Mouse (Mus musculus): ENCODE data around the gene Plekhj1.

Plekhj1 gene

GRCm38 (mm10) chr10:80805925-80806324 is 7.5 kb upstream of the Plekhj1 start:
- peak; percentile 85 for DNase-seq (ENCODE audit: extremely low spot score, low spot score)

- DNase-seq (ENCODE audit: extremely low spot score, low spot score): no peak
Observed at GRCm38 (mm10) chr10:80805322-80805721, 6.9 kb upstream of the Plekhj1 start.

- DNase-seq (ENCODE audit: extremely low spot score, low spot score): no peak
Observed at GRCm38 (mm10) chr10:80804916-80805315, 6.5 kb upstream of the Plekhj1 start, which contains the start of gene Amh. Amh (plus strand) TSS chr10:80805243.

GRCm38 (mm10) chr10:80804340-80804739 is 5.9 kb upstream of the Plekhj1 start:
- no peak for DNase-seq (ENCODE audit: extremely low spot score, low spot score)

- no peak for DNase-seq (ENCODE audit: extremely low spot score, low spot score)
Observed at GRCm38 (mm10) chr10:80802996-80803395, 4.6 kb upstream of the Plekhj1 start.

GRCm38 (mm10) chr10:80802204-80802912 is 3.9 kb upstream of the Plekhj1 start:
- DNase-seq (ENCODE audit: extremely low spot score, low spot score): no peak

GRCm38 (mm10) chr10:80799070-80799566 is 692 bp upstream of the Plekhj1 start:
- peak; percentile 43 for DNase-seq (ENCODE audit: extremely low spot score, low spot score)

- DNase-seq (ENCODE audit: extremely low spot score, low spot score): no peak
Observed at GRCm38 (mm10) chr10:80797186-80798149, 958 bp downstream of the Plekhj1 start.

- DNase-seq (ENCODE audit: extremely low spot score, low spot score): no peak
Observed at GRCm38 (mm10) chr10:80796307-80796848, 2.0 kb downstream of the Plekhj1 start.

- DNase-seq (ENCODE audit: extremely low spot score, low spot score): no peak
Observed at GRCm38 (mm10) chr10:80794750-80795149, 3.7 kb downstream of the Plekhj1 start.

- no peak for DNase-seq (ENCODE audit: extremely low spot score, low spot score)
Observed at GRCm38 (mm10) chr10:80793803-80794202, 4.6 kb downstream of the Plekhj1 start.

GRCm38 (mm10) chr10:80793033-80793784 is 5.2 kb downstream of the Plekhj1 start:
- no peak for DNase-seq (ENCODE audit: extremely low spot score, low spot score)

GRCm38 (mm10) chr10:80792175-80793032 is 6.0 kb downstream of the Plekhj1 start:
- no peak for DNase-seq (ENCODE audit: extremely low spot score, low spot score)

GRCm38 (mm10) chr10:80791476-80792174 is 6.8 kb downstream of the Plekhj1 start:
- no peak for DNase-seq (ENCODE audit: extremely low spot score, low spot score)

- no peak for DNase-seq (ENCODE audit: extremely low spot score, low spot score)
Observed at GRCm38 (mm10) chr10:80790761-80791404, 7.5 kb downstream of the Plekhj1 start.

- DNase-seq (ENCODE audit: extremely low spot score, low spot score): no peak
Observed at GRCm38 (mm10) chr10:80787517-80787916, 10.9 kb downstream of the Plekhj1 start.

- no peak for DNase-seq (ENCODE audit: extremely low spot score, low spot score)
Observed at GRCm38 (mm10) chr10:80785963-80786362, 12.5 kb downstream of the Plekhj1 start.

GRCm38 (mm10) chr10:80784871-80785270 is 13.6 kb downstream of the Plekhj1 start:
- DNase-seq (ENCODE audit: extremely low spot score, low spot score): no peak

- DNase-seq (ENCODE audit: extremely low spot score, low spot score): no peak
Observed at GRCm38 (mm10) chr10:80784302-80784701, 14.1 kb downstream of the Plekhj1 start.

All from neural tube, embryonic 10.5 days (tissue).